Mouse (Mus musculus): ENCODE data around the gene Afap1. TPM values are rescaled to one million over a fixed set of nuclear protein-coding genes. Genes with fewer than 3 reads are reported as not detected.
A peak's percentile ranks its signal among the peaks of the same experiment; 100 is the strongest.

The Afap1 gene
- polyA plus RNA-seq, 1 experiment from 2014 or later = 1.2 TPM

- no peak overlapping the region for H3K4me3 ChIP-seq (ENCODE audit: low read depth, low read length)
- no peak overlapping the region for H3K27ac ChIP-seq (ENCODE audit: low read depth)
- no peaks in the 10 kb centered on the region for H3K4me1 ChIP-seq (ENCODE audit: insufficient read depth)
- 65% methylated on average over 2 of the region's 2 CpGs for WGBS (ENCODE audit: insufficient replicate concordance)
- H3K27me3 ChIP-seq (ENCODE audit: insufficient read depth, low read length) = no peaks in the 10 kb centered on the region
- ATAC-seq (no peak), DNase-seq (no peak)
- no peak overlapping the region for H3K9ac ChIP-seq (replicated peaks)
- H3K4me2 ChIP-seq (ENCODE audit: low read depth, low read length) = no peak overlapping the region
- no peaks in the 10 kb centered on the region for H3K9me3 ChIP-seq (ENCODE audit: low read length)
- no peaks in the 10 kb centered on the region for H3K36me3 ChIP-seq (replicated peaks; ENCODE audit: insufficient read depth, low read length)
- TF ChIP-seq EP300 (IDR thresholded peaks at IDR 0.05; ENCODE audit: low read depth) = no peak
- TF ChIP-seq CTCF (IDR thresholded peaks at IDR 0.05; ENCODE audit: low read depth) = peak; percentile 29
These were observed 65.6 kb downstream of the Afap1 start for GRCm38 (mm10) chr5:35958681-35959080.

GRCm38 (mm10) chr5:35960168-35960567 is 67.0 kb downstream of the Afap1 start:
- Histone ChIP-seq H3K4me1 (ENCODE audit: insufficient read depth) (no peaks in the 10 kb centered on the region), H3K27ac (ENCODE audit: low read depth) (no peak overlapping the region), H3K4me3 (ENCODE audit: low read depth, low read length) (no peak overlapping the region), H3K9me3 (ENCODE audit: low read length) (no peaks in the 10 kb centered on the region), H3K9ac (replicated peaks) (no peak overlapping the region), H3K36me3 (replicated peaks; ENCODE audit: insufficient read depth, low read length) (no peaks in the 10 kb centered on the region), H3K4me2 (ENCODE audit: low read depth, low read length) (no peak overlapping the region), H3K27me3 (ENCODE audit: insufficient read depth, low read length) (no peaks in the 10 kb centered on the region)
- WGBS (ENCODE audit: insufficient replicate concordance) = 44% methylated on average over 8 of the region's 8 CpGs
- no peak for ATAC-seq
- TF ChIP-seq EP300 (IDR thresholded peaks at IDR 0.05; ENCODE audit: low read depth) = no peak
- DNase-seq = no peak

GRCm38 (mm10) chr5:35961271-35961670 is 68.2 kb downstream of the Afap1 start:
- WGBS (ENCODE audit: insufficient replicate concordance) = 62% methylated on average over 8 of the region's 8 CpGs
- DNase-seq (no peak), ATAC-seq (no peak)
- Histone ChIP-seq H3K9ac (replicated peaks) (no peak overlapping the region), H3K4me2 (ENCODE audit: low read depth, low read length) (no peak overlapping the region), H3K4me1 (ENCODE audit: insufficient read depth) (no peaks in the 10 kb centered on the region), H3K27me3 (ENCODE audit: insufficient read depth, low read length) (no peaks in the 10 kb centered on the region), H3K9me3 (ENCODE audit: low read length) (no peaks in the 10 kb centered on the region), H3K36me3 (replicated peaks; ENCODE audit: insufficient read depth, low read length) (no peaks in the 10 kb centered on the region), H3K4me3 (ENCODE audit: low read depth, low read length) (no peak overlapping the region), H3K27ac (ENCODE audit: low read depth) (no peak overlapping the region)
- no peak for TF ChIP-seq CTCF (IDR thresholded peaks at IDR 0.05; ENCODE audit: low read depth)
- TF ChIP-seq EP300 (IDR thresholded peaks at IDR 0.05; ENCODE audit: low read depth) = no peak

GRCm38 (mm10) chr5:35963635-35964034 is 70.5 kb downstream of the Afap1 start:
- no peak for ATAC-seq
- H3K4me2 ChIP-seq (ENCODE audit: low read depth, low read length) = no peak overlapping the region

GRCm38 (mm10) chr5:35965036-35965435 is 71.9 kb downstream of the Afap1 start:
- Histone ChIP-seq H3K27me3 (ENCODE audit: insufficient read depth, low read length) (no peaks in the 10 kb centered on the region), H3K4me2 (ENCODE audit: low read depth, low read length) (no peak overlapping the region), H3K4me3 (ENCODE audit: low read depth, low read length) (no peak overlapping the region), H3K36me3 (replicated peaks; ENCODE audit: insufficient read depth, low read length) (no peaks in the 10 kb centered on the region), H3K27ac (ENCODE audit: low read depth) (no peak overlapping the region), H3K9ac (replicated peaks) (no peak overlapping the region), H3K9me3 (ENCODE audit: low read length) (no peaks in the 10 kb centered on the region), H3K4me1 (ENCODE audit: insufficient read depth) (no peaks in the 10 kb centered on the region)
- 65% methylated on average over 5 of the region's 5 CpGs for WGBS (ENCODE audit: insufficient replicate concordance)
- DNase-seq (no peak), ATAC-seq (no peak)
- TF ChIP-seq EP300 (IDR thresholded peaks at IDR 0.05; ENCODE audit: low read depth) (no peak), CTCF (IDR thresholded peaks at IDR 0.05; ENCODE audit: low read depth) (no peak)

More at GRCm38 (mm10) chr5:35963635-35964034, 70.5 kb downstream of the Afap1 start:
- Histone ChIP-seq H3K9me3 (ENCODE audit: low read length) (no peaks in the 10 kb centered on the region), H3K27me3 (ENCODE audit: insufficient read depth, low read length) (no peaks in the 10 kb centered on the region), H3K27ac (ENCODE audit: low read depth) (no peak overlapping the region), H3K9ac (replicated peaks) (no peak overlapping the region), H3K4me1 (ENCODE audit: insufficient read depth) (no peaks in the 10 kb centered on the region), H3K4me3 (ENCODE audit: low read depth, low read length) (no peak overlapping the region), H3K36me3 (replicated peaks; ENCODE audit: insufficient read depth, low read length) (no peaks in the 10 kb centered on the region)
- WGBS (ENCODE audit: insufficient replicate concordance) = 73% methylated on average over 9 of the region's 9 CpGs
- no peak for TF ChIP-seq CTCF (IDR thresholded peaks at IDR 0.05; ENCODE audit: low read depth)
- TF ChIP-seq EP300 (IDR thresholded peaks at IDR 0.05; ENCODE audit: low read depth) = no peak
- DNase-seq = no peak

- Histone ChIP-seq H3K27ac (ENCODE audit: low read depth) (no peak overlapping the region), H3K27me3 (ENCODE audit: insufficient read depth, low read length) (no peaks in the 10 kb centered on the region), H3K9ac (replicated peaks) (no peak overlapping the region), H3K4me1 (ENCODE audit: insufficient read depth) (no peaks in the 10 kb centered on the region), H3K4me3 (ENCODE audit: low read depth, low read length) (no peak overlapping the region), H3K9me3 (ENCODE audit: low read length) (no peaks in the 10 kb centered on the region), H3K36me3 (replicated peaks; ENCODE audit: insufficient read depth, low read length) (no peaks in the 10 kb centered on the region), H3K4me2 (ENCODE audit: low read depth, low read length) (no peak overlapping the region)
- WGBS (ENCODE audit: insufficient replicate concordance) = 70% methylated on average over 3 of the region's 3 CpGs
- ATAC-seq = no peak
- no peak for DNase-seq
- no peak for TF ChIP-seq CTCF (IDR thresholded peaks at IDR 0.05; ENCODE audit: low read depth)
- TF ChIP-seq EP300 (IDR thresholded peaks at IDR 0.05; ENCODE audit: low read depth) = no peak
These were observed 76.7 kb downstream of the Afap1 start for GRCm38 (mm10) chr5:35969857-35970256.

All from liver, postnatal 0 days (tissue).